In the genomic region with DNA sequence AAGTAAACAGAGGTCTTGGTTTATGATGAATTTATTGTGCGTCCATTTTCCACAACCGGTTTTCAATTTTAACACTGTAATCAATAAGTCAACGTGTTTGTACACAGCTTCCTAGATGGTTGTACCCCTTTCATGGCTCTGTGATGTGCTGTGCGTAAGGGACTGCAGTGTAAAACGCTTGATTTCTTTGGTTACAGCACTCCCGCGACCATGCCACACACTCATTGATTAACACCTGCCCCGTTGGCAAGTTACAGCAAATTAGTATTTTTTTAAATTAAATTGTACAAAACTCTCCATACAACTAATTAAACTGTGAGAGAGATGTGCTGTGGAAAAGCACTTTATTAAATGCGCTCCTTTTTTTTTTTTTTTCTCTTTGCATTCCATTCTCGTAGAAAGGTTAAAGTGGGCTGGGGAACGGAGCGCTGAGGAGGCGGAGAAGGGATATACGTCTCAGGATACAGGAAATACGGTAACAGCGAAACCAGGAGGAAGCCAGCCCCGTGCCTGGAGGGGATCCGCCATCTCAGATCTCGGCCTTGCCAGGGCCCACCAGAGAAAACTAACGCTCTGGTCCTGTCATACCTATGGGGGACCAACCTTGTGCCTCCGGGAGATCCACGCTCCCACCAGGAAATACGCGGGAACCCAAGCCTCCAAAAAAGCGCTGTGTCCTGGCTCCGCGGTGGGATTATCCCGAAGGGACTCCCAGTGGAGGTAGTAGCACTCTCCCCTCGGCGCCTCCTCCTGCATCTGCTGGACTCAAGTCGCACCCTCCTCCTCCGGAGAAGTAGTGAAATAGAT, we compare ENCODE assay signal across 1 mouse cellular context.
TF ChIP-seq lines count a peak whose summit lies in the region.

A gene (plus strand): TSS at position 481 of the 807 bp plus-strand sequence.

TF ChIP-seq in MEL, 35 proteins besides CTCF, POLR2A, EP300 and RAD21 (continued from another document):
- peak; percentile 48; the same call in 1 of the 2 replicates for TF ChIP-seq MYC (IDR thresholded peaks at IDR 0.05; ENCODE audit: low read depth, low read length)
- TF ChIP-seq USF1 (IDR thresholded peaks at IDR 0.05; ENCODE audit: low read depth, low read length) = no peak
- no peak for TF ChIP-seq MAFK (IDR thresholded peaks at IDR 0.05; ENCODE audit: borderline replicate concordance, low read depth, low read length)
- TF ChIP-seq NELFE (IDR thresholded peaks at IDR 0.05; ENCODE audit: low read depth, low read length) = peak; percentile 86
- TF ChIP-seq HCFC1 (IDR thresholded peaks at IDR 0.05; ENCODE audit: low read depth, low read length) = peak; percentile 74
- TF ChIP-seq ZMIZ1 (IDR thresholded peaks at IDR 0.05; ENCODE audit: low read depth, low read length) = 0 out of 2 replicates have a peak, but pooled peaks have one; percentile 40
- no peak for TF ChIP-seq ZKSCAN1 (IDR thresholded peaks at IDR 0.05; ENCODE audit: low read depth, low read length)
- no peak for TF ChIP-seq TAL1 (IDR thresholded peaks at IDR 0.05; ENCODE audit: low read length)
- TF ChIP-seq NRF1 (IDR thresholded peaks at IDR 0.05; ENCODE audit: insufficient read depth, low read depth, low read length, poor library complexity, severe bottlenecking) = no peak
- TF ChIP-seq JUND (IDR thresholded peaks at IDR 0.05; ENCODE audit: low read depth, low read length) = no peak
- no peak for TF ChIP-seq KAT2A (conservative IDR thresholded peaks at IDR 0.05; ENCODE audit: low read depth, low read length)
- no peak for TF ChIP-seq USF2 (IDR thresholded peaks at IDR 0.05; ENCODE audit: borderline replicate concordance in 1 of 2, insufficient read depth in 1 of 2, low read depth in 1 of 2, low read length in 2 of 2)
- no peak for TF ChIP-seq MAZ (IDR thresholded peaks at IDR 0.05; ENCODE audit: low read depth, low read length)
- TF ChIP-seq ELF1 (IDR thresholded peaks at IDR 0.05; ENCODE audit: low read depth, low read length) = peak; percentile 58; the same call in 1 of the 2 replicates
- TF ChIP-seq E2F4 (IDR thresholded peaks at IDR 0.05; ENCODE audit: borderline replicate concordance, low read depth, low read length) = no peak
- TF ChIP-seq POLR2AphosphoS5 (IDR thresholded peaks at IDR 0.05; ENCODE audit: borderline replicate concordance, low read depth, low read length) = no peak; the same call in 1 of the 2 replicates
- no peak for TF ChIP-seq RCOR1 (IDR thresholded peaks at IDR 0.05; ENCODE audit: low read depth, low read length)
- no peak for TF ChIP-seq MAX (IDR thresholded peaks at IDR 0.05; ENCODE audit: low read length)
- TF ChIP-seq MEF2A (IDR thresholded peaks at IDR 0.05; ENCODE audit: extremely low read depth, insufficient replicate concordance, low read depth, low read length, poor library complexity, severe bottlenecking) = no peak
- no peak for TF ChIP-seq GABPA (IDR thresholded peaks at IDR 0.05; ENCODE audit: low read depth, low read length)
- TF ChIP-seq ZNF384 (IDR thresholded peaks at IDR 0.05; ENCODE audit: low read depth, low read length) = peak; percentile 90
- TF ChIP-seq MXI1 (IDR thresholded peaks at IDR 0.05; ENCODE audit: low read depth, low read length) = peak; percentile 87
- TF ChIP-seq ETS1 (IDR thresholded peaks at IDR 0.05; ENCODE audit: low read depth, low read length) = no peak
- TF ChIP-seq POLR2AphosphoS2 (IDR thresholded peaks at IDR 0.05; ENCODE audit: low read length) = peak; percentile 76
- no peak for TF ChIP-seq CHD1 (IDR thresholded peaks at IDR 0.05; ENCODE audit: low read depth, low read length)
- no peak for TF ChIP-seq TCF12 (IDR thresholded peaks at IDR 0.05; ENCODE audit: low read depth, low read length)
- no peak for TF ChIP-seq SIN3A (IDR thresholded peaks at IDR 0.05; ENCODE audit: low read length)
- no peak for TF ChIP-seq CHD2 (IDR thresholded peaks at IDR 0.05; ENCODE audit: low read length)
- no peak for TF ChIP-seq UBTF (IDR thresholded peaks at IDR 0.05; ENCODE audit: borderline replicate concordance, insufficient read depth, low read depth, low read length)
